Mouse (Mus musculus) CH12.LX (cell line): ENCODE data around the gene Acsm5. TPM values are rescaled to one million over a fixed set of nuclear protein-coding genes. Genes with fewer than 3 reads are reported as not detected.

ENCODE experiments used
- DNase-seq: peaks from one replicate; pipeline ENCODE4 v3.0.0-alpha.2; 2013; ENCODE audit errors: extremely low read depth
- H3K27ac ChIP-seq: 2 replicates; pipeline ENCODE4 v1.5.1; 2012; ENCODE audit warnings: low read depth, mild to moderate bottlenecking, control low read depth, moderate library complexity; ENCODE audit not compliant: insufficient read depth
- H3K27me3 ChIP-seq: replicated peaks from 2 replicates; pipeline ENCODE3; 2012; ENCODE audit warnings: inconsistent platforms
- H3K36me3 ChIP-seq, 2 experiments: replicated peaks in 1 of 2; 2 replicates each; pipeline versions ENCODE3 to v1.6.1; 2012; ENCODE audit warnings: inconsistent platforms in 1 of 2, low read length in 1 of 2, mild to moderate bottlenecking in 1 of 2, mixed read lengths in 1 of 2, moderate library complexity in 1 of 2; ENCODE audit not compliant: control insufficient read depth in 1 of 2, insufficient read depth in 1 of 2
- H3K4me1 ChIP-seq, 2 experiments: 2 replicates each; pipeline ENCODE4 v1.6.1; 2012; ENCODE audit warnings: inconsistent platforms in 1 of 2, moderate library complexity in 1 of 2; ENCODE audit not compliant: insufficient read depth in 2 of 2, control insufficient read depth in 1 of 2
- H3K4me2 ChIP-seq: 2 replicates; pipeline ENCODE4 v1.6.1; 2012; ENCODE audit warnings: low read depth, mild to moderate bottlenecking, control low read depth; ENCODE audit not compliant: poor library complexity, insufficient read depth, severe bottlenecking
- H3K4me3 ChIP-seq, 3 experiments: fragments of 150-350 bp in 1 of 3; sonication (generic) in 1 of 3; replicated peaks in 1 of 3; 2 replicates each; pipeline versions ENCODE3 to v1.5.1; 2011 to 2012; ENCODE audit warnings: low read depth in 2 of 3, low read length in 2 of 3, mild to moderate bottlenecking in 2 of 3, moderate library complexity in 2 of 3, control low read depth in 1 of 3, improper control_type of control experiment in 1 of 3, inconsistent platforms in 1 of 3, mixed read lengths in 1 of 3; ENCODE audit not compliant: poor library complexity in 1 of 3
- H3K79me2 ChIP-seq: replicated peaks from 2 replicates; pipeline ENCODE4 v1.6.1; 2012; ENCODE audit warnings: mild to moderate bottlenecking, moderate library complexity; ENCODE audit not compliant: control insufficient read depth, poor library complexity, insufficient read depth, severe bottlenecking; ENCODE audit errors: extremely low read depth
- H3K9ac ChIP-seq: 2 replicates; pipeline ENCODE4 v1.6.1; 2012; ENCODE audit warnings: low read depth, mild to moderate bottlenecking, control low read depth, moderate library complexity; ENCODE audit not compliant: insufficient read depth
- H3K9me3 ChIP-seq: replicated peaks from 2 replicates; pipeline ENCODE3; 2012; ENCODE audit warnings: low read length, inconsistent platforms, mixed read lengths
- BHLHE40 ChIP-seq: IDR thresholded peaks from 2 replicates; pipeline ENCODE4 v1.6.1; 2011; ENCODE audit warnings: mild to moderate bottlenecking, low read depth, low read length, improper control_type of control experiment
- CHD2 ChIP-seq: IDR thresholded peaks from 2 replicates; pipeline ENCODE4 v1.6.1; 2011; ENCODE audit warnings: low read length, improper control_type of control experiment
- CTCF ChIP-seq, 2 experiments: IDR thresholded peaks in 1 of 2; conservative IDR thresholded peaks in 1 of 2; 2 replicates each; pipeline ENCODE4 v1.5.1; 2011 to 2012; ENCODE audit warnings: low read depth in 2 of 2, low read length in 2 of 2, improper control_type of control experiment in 1 of 2, inconsistent platforms in 1 of 2, mild to moderate bottlenecking in 1 of 2, moderate library complexity in 1 of 2
- E2F4 ChIP-seq: IDR thresholded peaks from 2 replicates; pipeline ENCODE4 v1.6.1; 2011; ENCODE audit warnings: low read depth, low read length, improper control_type of control experiment; ENCODE audit not compliant: insufficient replicate concordance
- ELF1 ChIP-seq: IDR thresholded peaks from 2 replicates; pipeline ENCODE4 v1.6.1; 2014; ENCODE audit warnings: low read depth, mild to moderate bottlenecking, inconsistent platforms, low read length, improper control_type of control experiment
- EP300 ChIP-seq: IDR thresholded peaks from 2 replicates; pipeline ENCODE4 v1.6.1; 2011; ENCODE audit warnings: low read length, improper control_type of control experiment
- ETS1 ChIP-seq: conservative IDR thresholded peaks from 2 replicates; pipeline ENCODE4 v1.6.1; 2012; ENCODE audit warnings: low read depth, mild to moderate bottlenecking, inconsistent platforms, low read length, improper control_type of control experiment, moderate library complexity
- GABPA ChIP-seq: IDR thresholded peaks from 2 replicates; pipeline ENCODE4 v1.6.1; 2012; ENCODE audit warnings: low read depth, low read length, improper control_type of control experiment, inconsistent platforms; ENCODE audit not compliant: insufficient replicate concordance
- HCFC1 ChIP-seq: IDR thresholded peaks from 2 replicates; pipeline ENCODE4 v1.6.1; 2012; ENCODE audit warnings: low read depth, mild to moderate bottlenecking, inconsistent platforms, low read length, improper control_type of control experiment
- JUN ChIP-seq: IDR thresholded peaks from 2 replicates; pipeline ENCODE4 v1.6.1; 2011; ENCODE audit warnings: low read depth, mild to moderate bottlenecking, low read length, improper control_type of control experiment, moderate library complexity; ENCODE audit not compliant: insufficient read depth
- JUND ChIP-seq: conservative IDR thresholded peaks from 2 replicates; pipeline ENCODE4 v1.6.1; 2011; ENCODE audit warnings: low read depth, low read length, improper control_type of control experiment
- KAT2A ChIP-seq: IDR thresholded peaks from 2 replicates; pipeline ENCODE4 v1.6.1; 2012; ENCODE audit warnings: low read length, improper control_type of control experiment, inconsistent platforms; ENCODE audit not compliant: insufficient replicate concordance
- MAFK ChIP-seq: IDR thresholded peaks from 2 replicates; pipeline ENCODE4 v1.6.1; 2011; ENCODE audit warnings: low read length, improper control_type of control experiment; ENCODE audit not compliant: insufficient replicate concordance
- MAX ChIP-seq: IDR thresholded peaks from 2 replicates; pipeline ENCODE4 v1.6.1; 2011; ENCODE audit warnings: low read length, improper control_type of control experiment
- MAZ ChIP-seq: IDR thresholded peaks from 2 replicates; pipeline ENCODE4 v1.6.1; 2012; ENCODE audit warnings: low read depth, mild to moderate bottlenecking, inconsistent platforms, low read length, improper control_type of control experiment, moderate library complexity
- MEF2A ChIP-seq: IDR thresholded peaks from 2 replicates; pipeline ENCODE4 v1.6.1; 2014; ENCODE audit warnings: low read depth, mild to moderate bottlenecking, inconsistent platforms, low read length, improper control_type of control experiment, borderline replicate concordance
- MXI1 ChIP-seq: IDR thresholded peaks from 2 replicates; pipeline ENCODE4 v1.6.1; 2011; ENCODE audit warnings: mild to moderate bottlenecking, low read depth, low read length, improper control_type of control experiment
- MYC ChIP-seq: IDR thresholded peaks from 2 replicates; pipeline ENCODE4 v1.6.1; 2011; ENCODE audit warnings: low read depth, mild to moderate bottlenecking, improper control_type of control experiment, low read length
- NELFE ChIP-seq: IDR thresholded peaks from 2 replicates; pipeline ENCODE4 v1.6.1; 2011; ENCODE audit warnings: low read depth, low read length, improper control_type of control experiment
- NRF1 ChIP-seq: IDR thresholded peaks from 2 replicates; pipeline ENCODE4 v1.6.1; 2014; ENCODE audit warnings: low read depth, mild to moderate bottlenecking, inconsistent platforms, low read length, improper control_type of control experiment, moderate library complexity
- PAX5 ChIP-seq: IDR thresholded peaks from 2 replicates; pipeline ENCODE4 v1.6.1; 2012; ENCODE audit warnings: low read length, inconsistent platforms, mixed read lengths
- POLR2A ChIP-seq: IDR thresholded peaks from 2 replicates; pipeline ENCODE4 v1.6.1; 2011; ENCODE audit warnings: low read depth, mild to moderate bottlenecking, improper control_type of control experiment, low read length
- POLR2AphosphoS2 ChIP-seq: IDR thresholded peaks from 2 replicates; pipeline ENCODE4 v1.6.1; 2011; ENCODE audit warnings: low read depth, low read length, improper control_type of control experiment
- RAD21 ChIP-seq: IDR thresholded peaks from 2 replicates; pipeline ENCODE4 v1.6.1; 2011; ENCODE audit warnings: low read depth, mild to moderate bottlenecking, low read length, improper control_type of control experiment, moderate library complexity
- RCOR1 ChIP-seq: conservative IDR thresholded peaks from 2 replicates; pipeline ENCODE4 v1.6.1; 2012; ENCODE audit warnings: low read depth, mild to moderate bottlenecking, inconsistent platforms, low read length, improper control_type of control experiment
- SIN3A ChIP-seq: IDR thresholded peaks from 2 replicates; pipeline ENCODE4 v1.6.1; 2012; ENCODE audit warnings: low read length, improper control_type of control experiment, inconsistent platforms
- SMC3 ChIP-seq: IDR thresholded peaks from 2 replicates; pipeline ENCODE4 v1.6.1; 2011; ENCODE audit warnings: low read depth, low read length, improper control_type of control experiment
- TBP ChIP-seq: conservative IDR thresholded peaks from 2 replicates; pipeline ENCODE4 v1.6.1; 2011; ENCODE audit warnings: low read depth, low read length, improper control_type of control experiment
- TCF12 ChIP-seq: IDR thresholded peaks from 2 replicates; pipeline ENCODE4 v1.6.1; 2014; ENCODE audit warnings: low read depth, mild to moderate bottlenecking, inconsistent platforms, low read length, improper control_type of control experiment
- UBTF ChIP-seq: IDR thresholded peaks from 2 replicates; pipeline ENCODE4 v1.6.1; 2012; ENCODE audit warnings: low read depth, mild to moderate bottlenecking, inconsistent platforms, low read length, improper control_type of control experiment, moderate library complexity
- USF1 ChIP-seq: IDR thresholded peaks from 2 replicates; pipeline ENCODE4 v1.6.1; 2014; ENCODE audit warnings: low read depth, mild to moderate bottlenecking, inconsistent platforms, low read length, improper control_type of control experiment
- USF2 ChIP-seq: conservative IDR thresholded peaks from 2 replicates; pipeline ENCODE4 v1.6.1; 2011; ENCODE audit warnings: low read depth, low read length, improper control_type of control experiment
- ZC3H11A ChIP-seq: IDR thresholded peaks from 2 replicates; pipeline ENCODE4 v1.6.1; 2012; ENCODE audit warnings: low read depth, mild to moderate bottlenecking, inconsistent platforms, low read length, improper control_type of control experiment
- ZKSCAN1 ChIP-seq: IDR thresholded peaks from 2 replicates; pipeline ENCODE4 v1.6.1; 2012; ENCODE audit warnings: low read depth, inconsistent platforms, low read length, improper control_type of control experiment, borderline replicate concordance
- ZNF384 ChIP-seq: IDR thresholded peaks from 2 replicates; pipeline ENCODE4 v1.6.1; 2012; ENCODE audit warnings: low read depth, low read length, improper control_type of control experiment, inconsistent platforms
- dilution Hi-C: fragments of 300-500 bp; cut with MboI; formaldehyde crosslinking; loops from 2 replicates; pipeline ENCODE4 v1.14.3; 2020; ENCODE audit warnings: low sequenced_read_pairs; ENCODE audit not compliant: extremely low pct_unique_long_range_greater_than_20kb, extremely low pct_ligation_motif_present
- in situ Hi-C: fragments of 300-500 bp; cut with MboI; formaldehyde crosslinking; loops from 3 replicates; pipeline ENCODE4 v1.14.3; 2019; ENCODE audit warnings: low sequenced_read_pairs, low pct_ligation_motif_present, low pct_unique_long_range_greater_than_20kb, mixed read lengths
- polyA plus RNA-seq: library from polyadenylated mRNA; unstranded; fragments of >175 nt; gene quantifications from 2 replicates; pipeline ENCODE4 v1.2.1, GENCODE M21; 2012; ENCODE audit warnings: low read depth; ENCODE audit not compliant: insufficient read length
- total RNA-seq, 2 experiments: library from RNA; depleted of rRNA; stranded (reverse); fragments of 300-350 nt in 1 of 2; fragments of >200 nt in 1 of 2; gene quantifications; 2 replicates each; pipeline ENCODE4 v1.2.3; 2012 to 2014

Acsm5 gene
- total and polyA plus RNA-seq, 3 experiments = not detected

DNA sequence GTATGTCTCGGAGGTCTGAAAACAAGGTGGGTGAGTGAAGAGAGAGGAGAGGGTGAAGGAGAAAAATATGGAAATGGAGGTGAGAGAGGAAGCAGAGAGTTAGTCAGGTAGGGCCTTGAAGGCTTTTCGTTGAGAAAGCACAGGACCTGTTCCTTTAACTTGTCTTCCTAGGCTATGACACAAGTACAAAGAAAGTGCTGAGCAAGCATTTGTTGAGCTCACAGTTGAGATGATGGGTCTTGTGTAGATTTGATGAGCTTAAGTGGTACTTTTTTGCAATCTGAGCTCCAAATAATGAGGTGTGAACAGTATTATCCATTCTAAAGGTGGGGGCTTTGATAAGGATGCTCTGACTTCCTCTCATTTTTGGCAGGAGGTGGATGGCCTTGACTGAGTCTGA lies 15.1 kb downstream of the Acsm5 start:
- TF ChIP-seq MAFK = peak; percentile 92
- TF ChIP-seq BHLHE40 = no peak
- no peak overlapping the region for H3K4me2 ChIP-seq
- DNase-seq = no peak
- no peak overlapping the region for H3K9ac ChIP-seq
- no peaks in the 10 kb centered on the region for H3K27me3 ChIP-seq
- H3K36me3 ChIP-seq = no peaks in the 10 kb centered on the region
- in situ Hi-C loops (no loop called here), dilution Hi-C loops (no loop called here)
- H3K79me2 ChIP-seq = no peaks in the 10 kb centered on the region
- H3K4me1 ChIP-seq = no peaks in the 10 kb centered on the region
- no peak overlapping the region for H3K27ac ChIP-seq
- H3K4me3 ChIP-seq = no peak overlapping the region
- H3K9me3 ChIP-seq = no peaks in the 10 kb centered on the region

DNA sequence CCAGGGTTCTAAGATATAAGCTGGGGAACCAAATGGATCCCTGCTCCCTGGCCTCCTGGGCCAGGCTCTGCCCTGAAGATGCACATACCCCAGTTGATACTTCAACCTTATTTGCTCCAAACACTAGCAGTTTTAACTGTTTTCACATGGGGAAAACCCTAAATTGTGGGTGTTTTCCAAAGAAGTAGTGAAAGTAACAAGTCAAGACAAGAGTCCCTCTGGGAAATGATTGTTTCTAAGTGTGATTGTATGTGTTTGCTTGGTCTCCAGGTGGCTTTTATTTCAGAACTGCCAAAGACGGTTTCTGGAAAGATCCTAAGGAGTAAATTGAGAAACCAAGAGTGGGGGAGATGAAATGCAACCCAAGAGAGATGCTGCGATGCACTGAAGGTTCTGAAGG lies 23.2 kb downstream of the Acsm5 start:
- Histone ChIP-seq H3K4me3 (no peak overlapping the region), H3K36me3 (no peaks in the 10 kb centered on the region), H3K4me1 (peaks cover 13 to 48% of the 10 kb centered on the region in 2 experiments; a peak in 3 of 4 replicates), H3K79me2 (no peaks in the 10 kb centered on the region), H3K27me3 (no peaks in the 10 kb centered on the region), H3K9ac (no peak overlapping the region), H3K4me2 (no peak overlapping the region; the same call in 1 of the 2 replicates), H3K9me3 (no peaks in the 10 kb centered on the region), H3K27ac (no peak overlapping the region)
- in situ Hi-C loops (no loop called here), dilution Hi-C loops (no loop called here)
- DNase-seq = peak; percentile 69
- TF ChIP-seq NRF1 = no peak
- no peak for TF ChIP-seq MYC
- TF ChIP-seq SIN3A = no peak; the same call in 1 of the 2 replicates
- no peak for TF ChIP-seq TBP
- no peak for TF ChIP-seq JUN
- no peak for TF ChIP-seq RCOR1
- TF ChIP-seq USF1 = no peak
- no peak for TF ChIP-seq ZNF384
- no peak for TF ChIP-seq PAX5
- TF ChIP-seq POLR2A = no peak
- TF ChIP-seq MAX = no peak
- peak; percentile 51; the same call in 1 of the 2 replicates for TF ChIP-seq MEF2A
- no peak for TF ChIP-seq CHD2
- TF ChIP-seq TCF12 = peak; percentile 44; the same call in 1 of the 2 replicates
- no peak for TF ChIP-seq USF2
- TF ChIP-seq UBTF = no peak
- no peak for TF ChIP-seq GABPA
- peak; percentile 37; the same call in 1 of the 2 replicates for TF ChIP-seq ETS1
- no peak for TF ChIP-seq HCFC1
- TF ChIP-seq MXI1 = no peak
- TF ChIP-seq BHLHE40 = peak; percentile 40
- TF ChIP-seq E2F4 = no peak
- TF ChIP-seq KAT2A = no peak
- no peak for TF ChIP-seq RAD21
- no peak for TF ChIP-seq ZKSCAN1
- TF ChIP-seq MAZ = no peak
- TF ChIP-seq POLR2AphosphoS2 = no peak
- no peak for TF ChIP-seq CTCF (conservative IDR thresholded peaks at IDR 0.05 in 1 of 2, IDR thresholded peaks at IDR 0.05 in 1 of 2; ENCODE audit: low read depth in 2 of 2, low read length in 2 of 2)
- TF ChIP-seq SMC3 = no peak
- TF ChIP-seq NELFE = no peak
- no peak for TF ChIP-seq ZC3H11A
- no peak for TF ChIP-seq ELF1
- TF ChIP-seq EP300 = peak; percentile 75
- no peak for TF ChIP-seq JUND
